Mouse (Mus musculus) neural tube, embryonic 15.5 days (tissue): ENCODE results near the gene Cog5. TPM values are rescaled to one million over a fixed set of nuclear protein-coding genes. Genes with fewer than 3 reads are reported as not detected.
A peak's percentile ranks its signal among the peaks of the same experiment; 100 is the strongest.
"Not testable (repeated sequence)": the region's sequence is repeated elsewhere in the genome, so short reads cannot be mapped to it uniquely, and the experiment has no call there.

Experiments used
- ATAC-seq: fragments of 200-750 bp; cut with Nextera tagmentation; 2 replicates; pipeline ENCODE4 v1.8.0; 2017; ENCODE audit warnings: mild to moderate bottlenecking, moderate TSS enrichment, moderate library complexity; ENCODE audit not compliant: low FRiP score
- H3K27ac ChIP-seq: fragments of 300-500 bp; sonication (generic); replicated peaks from 2 replicates; pipeline ENCODE4 v1.5.1; 2015; ENCODE audit warnings: mild to moderate bottlenecking, inconsistent platforms
- H3K27me3 ChIP-seq: fragments of 300-500 bp; sonication (generic); replicated peaks from 2 replicates; pipeline ENCODE4 v1.6.1; 2015; ENCODE audit warnings: inconsistent platforms
- H3K36me3 ChIP-seq: fragments of 300-500 bp; sonication (generic); 2 replicates; pipeline ENCODE4 v1.6.1; 2015; ENCODE audit warnings: inconsistent platforms
- H3K4me1 ChIP-seq: fragments of 300-500 bp; sonication (generic); 2 replicates; pipeline ENCODE4 v1.6.1; 2015; ENCODE audit warnings: inconsistent platforms
- H3K4me2 ChIP-seq: fragments of 300-500 bp; sonication (generic); 2 replicates; pipeline ENCODE4 v1.6.1; 2015; ENCODE audit warnings: inconsistent platforms, mild to moderate bottlenecking, moderate library complexity
- H3K4me3 ChIP-seq: fragments of 300-500 bp; sonication (generic); replicated peaks from 2 replicates; pipeline ENCODE4 v1.5.1; 2015; ENCODE audit warnings: mild to moderate bottlenecking, inconsistent platforms
- H3K9ac ChIP-seq: fragments of 300-500 bp; sonication (generic); replicated peaks from 2 replicates; pipeline ENCODE4 v1.6.1; 2015; ENCODE audit warnings: mild to moderate bottlenecking, inconsistent platforms
- H3K9me3 ChIP-seq: fragments of 300-500 bp; sonication (generic); replicated peaks from 2 replicates; pipeline ENCODE4 v1.6.1; 2016; ENCODE audit warnings: inconsistent platforms
- WGBS: fragments of 180-500 bp; shearing (Covaris S2); methylation state at CpG from one replicate; pipeline ENCODE4 v1.1.7; 2015; ENCODE audit warnings: mixed read lengths; 5-methylcytosine and 5-hydroxymethylcytosine counted together
- polyA plus RNA-seq: library from polyadenylated mRNA; unstranded; fragments of >200 nt; fragmentation: Nextera tagmentation; extraction: Ambion mirVana; gene quantifications from 2 replicates; pipeline ENCODE4 v1.2.1, GENCODE M21; 2015

The Cog5 gene
- 27.4 and 28.6 TPM in 2 replicates for polyA plus RNA-seq

DNA sequence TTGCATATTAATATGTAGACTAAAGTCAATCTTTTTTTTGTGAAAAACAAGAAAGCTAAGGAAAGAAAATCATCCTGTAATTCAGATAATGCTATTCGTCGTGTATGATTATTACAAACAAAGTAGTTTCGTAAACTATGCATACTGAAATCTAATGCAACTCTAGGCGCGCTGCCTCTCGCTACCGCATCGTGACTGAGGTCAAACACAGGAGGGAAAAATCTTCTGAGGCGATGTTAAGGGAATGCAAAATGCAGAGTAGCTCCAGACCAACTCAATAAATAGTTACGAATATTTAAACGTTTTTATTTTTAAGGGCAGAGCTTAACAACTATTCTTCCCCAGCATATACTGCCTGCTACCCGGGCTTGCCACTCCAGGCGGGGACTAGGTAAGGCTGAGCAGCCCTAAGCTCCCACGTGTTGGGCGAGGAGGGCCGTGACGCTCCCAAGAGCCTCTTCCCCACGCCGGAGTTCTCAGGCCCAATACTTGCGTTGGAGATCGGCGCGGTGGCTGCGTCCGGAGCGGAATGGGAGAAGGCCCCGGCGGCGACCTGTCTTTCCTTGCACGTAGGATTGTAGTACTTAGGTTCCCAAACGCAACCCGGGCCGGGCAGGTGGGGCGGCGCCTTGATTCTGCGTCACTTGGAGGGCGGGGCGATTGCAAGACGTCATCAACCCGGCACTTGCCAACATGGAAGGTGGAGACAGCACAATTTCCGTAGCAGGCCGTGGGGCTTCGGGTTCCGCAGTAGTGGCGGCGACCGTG lies at the start of gene Cog5, which contains the start of gene Dus4l:
Gene Cog5, plus strand, starts transcription at position 673 of the 768 bp plus-strand sequence.
Gene Dus4l, minus strand, starts transcription at position 630 of the 768 bp plus-strand sequence.
- H3K4me2 ChIP-seq, result peak within 1 kb of the TSS; percentile 75
- H3K27me3 ChIP-seq, result no peaks in the 10 kb centered on the region
- H3K4me3 ChIP-seq, result peak within 1 kb of the TSS; percentile 92
- H3K27ac ChIP-seq, result peak within 1 kb of the TSS; percentile 89
- peak; percentile 99 for ATAC-seq
- WGBS, result under 1% methylated on average over 47 of the region's 47 CpGs
- H3K9me3 ChIP-seq, result no peaks in the 10 kb centered on the region
- H3K4me1 ChIP-seq, result peaks cover 11% of the 10 kb centered on the region
- H3K36me3 ChIP-seq, result 0 out of 2 replicates have a peak, but pooled peaks cover 2% of the 10 kb centered on the region
- peak within 1 kb of the TSS; percentile 80 for H3K9ac ChIP-seq

DNA sequence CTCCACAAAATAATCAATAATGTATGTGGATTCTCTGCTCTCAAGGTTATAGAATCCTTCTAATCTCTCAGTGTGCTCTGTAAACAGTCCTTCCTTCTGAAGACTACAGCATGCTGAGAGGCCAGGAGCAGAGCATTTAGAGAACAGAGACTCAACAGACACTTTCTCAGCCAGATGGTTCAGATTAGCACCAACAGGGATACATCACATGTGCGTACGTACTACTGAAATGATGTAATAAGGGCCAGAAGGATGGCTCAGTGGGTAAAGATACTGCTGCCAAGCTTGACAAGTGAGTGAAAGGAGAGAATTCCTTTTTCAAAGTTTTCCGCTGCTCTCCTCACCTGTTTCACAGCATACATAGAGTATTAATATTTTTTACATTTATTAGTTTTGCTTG lies 49.8 kb upstream of the Cog5 start:
- Histone ChIP-seq H3K36me3 (no peaks in the 10 kb centered on the region; the same call in 1 of the 2 replicates), H3K27me3 (no peaks in the 10 kb centered on the region), H3K9me3 (no peaks in the 10 kb centered on the region), H3K4me2 (no peak overlapping the region), H3K27ac (no peak overlapping the region), H3K9ac (no peak overlapping the region), H3K4me1 (no peaks in the 10 kb centered on the region), H3K4me3 (no peak overlapping the region)
- 94% methylated on average over 3 of the region's 3 CpGs for WGBS
- no peak for ATAC-seq

DNA sequence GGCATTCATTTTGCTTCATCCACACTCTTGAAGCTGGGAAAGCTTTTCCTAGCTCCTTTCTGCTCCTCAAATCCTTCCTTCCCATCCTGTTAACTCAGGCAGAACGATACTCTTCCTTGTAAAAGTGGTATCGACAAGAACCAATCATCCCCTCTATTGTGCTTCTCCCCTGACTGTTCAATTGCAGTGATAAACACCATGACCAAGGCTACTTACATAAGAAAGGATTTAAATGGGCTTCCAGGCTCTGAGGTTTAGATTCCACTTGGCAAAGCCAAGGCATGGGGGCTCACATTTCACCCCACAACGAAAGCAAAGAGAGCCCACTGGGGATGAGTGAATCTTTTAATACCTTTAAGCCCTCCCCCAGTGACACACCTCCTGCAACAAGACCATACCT lies 46.5 kb upstream of the Cog5 start:
- no peaks in the 10 kb centered on the region for H3K4me1 ChIP-seq
- H3K27me3 ChIP-seq, result no peaks in the 10 kb centered on the region
- no peak overlapping the region for H3K27ac ChIP-seq
- H3K4me3 ChIP-seq, result no peak overlapping the region
- 12% methylated on average over 3 of the region's 3 CpGs for WGBS
- no peak overlapping the region for H3K9ac ChIP-seq
- no peak for ATAC-seq
- H3K9me3 ChIP-seq, result no peaks in the 10 kb centered on the region
- no peaks in the 10 kb centered on the region for H3K36me3 ChIP-seq
- H3K4me2 ChIP-seq, result no peak overlapping the region

DNA sequence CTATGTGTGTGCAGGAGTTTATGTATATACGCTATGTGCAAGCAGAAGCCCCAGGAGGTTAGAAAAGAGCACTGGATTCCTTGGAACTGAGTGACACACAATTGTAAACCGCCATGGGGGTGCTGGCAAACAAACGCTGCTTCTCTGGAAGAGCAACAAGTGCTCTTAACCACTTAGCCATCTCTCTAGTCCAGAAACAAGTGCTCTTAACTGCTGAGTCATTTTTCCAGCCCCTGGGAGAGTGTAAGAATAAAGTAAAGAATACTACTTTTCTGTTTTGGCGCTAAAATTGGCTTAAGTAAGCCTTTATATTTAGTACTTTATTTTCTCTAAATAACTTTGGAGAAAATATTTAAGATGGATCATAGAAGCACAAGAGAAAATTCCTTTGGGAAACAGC lies 41.3 kb upstream of the Cog5 start:
- peaks cover 6% of the 10 kb centered on the region for H3K36me3 ChIP-seq
- ATAC-seq, result no peak
- H3K4me3 ChIP-seq, result no peak overlapping the region
- no peaks in the 10 kb centered on the region for H3K4me1 ChIP-seq
- H3K27me3 ChIP-seq, result no peaks in the 10 kb centered on the region
- 66% methylated on average over 4 of the region's 4 CpGs for WGBS
- no peak overlapping the region for H3K27ac ChIP-seq
- H3K4me2 ChIP-seq, result no peak overlapping the region
- no peaks in the 10 kb centered on the region for H3K9me3 ChIP-seq
- no peak overlapping the region for H3K9ac ChIP-seq

DNA sequence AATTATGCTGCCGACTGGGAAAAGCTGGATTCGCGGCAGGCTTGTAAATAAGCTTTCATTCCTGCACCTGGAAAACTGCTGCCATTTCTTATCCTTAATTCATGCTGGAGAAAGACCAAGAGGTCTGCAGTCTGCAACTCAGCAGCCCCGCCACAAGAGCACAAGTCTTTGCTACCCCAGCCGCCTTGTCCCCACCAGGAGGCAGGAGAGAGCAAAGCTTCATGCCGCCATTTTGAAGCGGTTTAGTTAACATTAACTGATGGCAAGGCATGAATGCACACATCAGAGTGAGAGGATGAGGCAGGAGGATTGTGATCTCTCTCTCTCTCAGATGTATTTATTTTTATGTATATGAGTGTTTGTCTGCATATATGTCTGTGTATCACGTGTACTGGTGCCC lies 34.6 kb upstream of the Cog5 start:
- H3K4me1 ChIP-seq, result no peaks in the 10 kb centered on the region
- no peak overlapping the region for H3K27ac ChIP-seq
- no peaks in the 10 kb centered on the region for H3K9me3 ChIP-seq
- H3K4me2 ChIP-seq, result no peak overlapping the region
- H3K27me3 ChIP-seq, result no peaks in the 10 kb centered on the region
- no peak overlapping the region for H3K4me3 ChIP-seq
- 88% methylated on average over 8 of the region's 8 CpGs for WGBS
- no peak overlapping the region for H3K9ac ChIP-seq
- H3K36me3 ChIP-seq, result peaks cover 6% of the 10 kb centered on the region
- no peak for ATAC-seq

DNA sequence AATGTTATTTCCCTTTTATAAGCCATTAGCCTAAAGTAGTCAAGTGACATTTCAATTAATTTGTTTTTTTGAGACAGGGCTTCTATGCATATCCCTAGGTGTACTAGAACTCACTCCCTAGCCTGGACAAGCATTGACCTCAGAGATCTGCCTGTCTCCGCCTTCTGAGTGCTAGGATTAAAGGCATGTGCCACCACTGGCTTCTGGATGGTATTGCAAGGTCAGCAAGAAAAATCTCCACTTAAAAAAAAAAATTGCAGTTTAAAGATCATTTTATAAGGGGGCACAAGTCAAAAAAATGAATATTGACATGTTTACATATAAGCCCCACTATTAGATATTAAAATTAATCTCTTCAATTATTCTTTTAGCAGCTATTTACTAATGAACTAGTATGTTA lies 29.7 kb upstream of the Cog5 start:
- H3K4me2 ChIP-seq, result no peak overlapping the region
- WGBS, result 91% methylated on average over 1 of the region's 1 CpGs
- no peak overlapping the region for H3K4me3 ChIP-seq
- no peaks in the 10 kb centered on the region for H3K4me1 ChIP-seq
- no peak overlapping the region for H3K9ac ChIP-seq
- no peaks in the 10 kb centered on the region for H3K27me3 ChIP-seq
- ATAC-seq, result no peak
- H3K36me3 ChIP-seq, result peaks cover 8% of the 10 kb centered on the region; the same call in 1 of the 2 replicates
- H3K9me3 ChIP-seq, result no peaks in the 10 kb centered on the region
- H3K27ac ChIP-seq, result no peak overlapping the region

DNA sequence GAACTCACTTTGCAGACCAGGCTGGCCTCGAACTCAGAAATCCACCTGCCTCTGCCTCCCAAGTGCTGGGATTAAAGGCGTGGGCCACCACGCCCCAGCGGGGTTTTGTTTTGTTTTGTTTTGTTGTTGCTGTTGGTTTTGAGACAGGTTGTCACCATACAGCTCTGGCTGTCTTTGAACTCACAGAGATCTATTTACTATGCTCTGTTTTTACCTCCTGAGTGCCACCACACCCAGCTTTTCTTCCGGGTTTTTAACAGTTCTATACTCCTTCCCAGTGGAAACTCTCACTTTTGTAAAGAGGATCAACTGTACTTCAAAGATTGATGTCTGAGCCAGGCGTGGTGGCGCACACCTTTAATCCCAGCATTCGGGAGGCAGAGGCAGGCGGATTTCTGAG lies 26.3 kb upstream of the Cog5 start:
- whole genome bisulfite sequencing, result 94% methylated on average over 9 of the region's 9 CpGs
- H3K27ac ChIP-seq, H3K4me1 ChIP-seq, H3K9me3 ChIP-seq, H3K4me3 ChIP-seq, H3K36me3 ChIP-seq, ATAC-seq, H3K9ac ChIP-seq, H3K4me2 ChIP-seq, H3K27me3 ChIP-seq: not testable (repeated sequence)

DNA sequence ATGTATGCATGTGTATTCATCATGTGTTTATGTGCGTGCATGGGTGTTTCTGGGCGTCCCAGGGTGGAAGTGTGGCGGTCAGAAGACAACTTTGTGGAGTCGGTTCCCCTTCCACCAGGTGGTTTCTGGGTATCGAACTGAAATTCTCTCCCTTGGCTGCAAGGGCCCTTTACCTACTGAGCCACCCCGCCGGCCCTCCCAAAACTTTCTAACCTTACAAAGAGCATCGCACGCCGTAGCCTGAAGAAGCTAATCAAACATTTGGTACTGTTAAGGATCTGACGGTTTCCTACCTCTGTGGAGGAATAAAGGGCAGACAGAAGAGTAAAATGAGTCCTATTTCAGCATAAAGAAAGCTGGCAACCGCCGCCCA lies 20.7 kb upstream of the Cog5 start:
- Histone ChIP-seq H3K27me3 (no peaks in the 10 kb centered on the region), H3K4me3 (peak overlapping the region; percentile 51), H3K9me3 (no peaks in the 10 kb centered on the region), H3K4me1 (peaks cover 15% of the 10 kb centered on the region), H3K36me3 (no peaks in the 10 kb centered on the region), H3K9ac (peak overlapping the region; percentile 73), H3K4me2 (peak overlapping the region; percentile 86), H3K27ac (peak overlapping the region; percentile 79; the same call in 1 of the 2 replicates)
- peak; percentile 65 for ATAC-seq
- 7% methylated on average over 13 of the region's 13 CpGs for WGBS

DNA sequence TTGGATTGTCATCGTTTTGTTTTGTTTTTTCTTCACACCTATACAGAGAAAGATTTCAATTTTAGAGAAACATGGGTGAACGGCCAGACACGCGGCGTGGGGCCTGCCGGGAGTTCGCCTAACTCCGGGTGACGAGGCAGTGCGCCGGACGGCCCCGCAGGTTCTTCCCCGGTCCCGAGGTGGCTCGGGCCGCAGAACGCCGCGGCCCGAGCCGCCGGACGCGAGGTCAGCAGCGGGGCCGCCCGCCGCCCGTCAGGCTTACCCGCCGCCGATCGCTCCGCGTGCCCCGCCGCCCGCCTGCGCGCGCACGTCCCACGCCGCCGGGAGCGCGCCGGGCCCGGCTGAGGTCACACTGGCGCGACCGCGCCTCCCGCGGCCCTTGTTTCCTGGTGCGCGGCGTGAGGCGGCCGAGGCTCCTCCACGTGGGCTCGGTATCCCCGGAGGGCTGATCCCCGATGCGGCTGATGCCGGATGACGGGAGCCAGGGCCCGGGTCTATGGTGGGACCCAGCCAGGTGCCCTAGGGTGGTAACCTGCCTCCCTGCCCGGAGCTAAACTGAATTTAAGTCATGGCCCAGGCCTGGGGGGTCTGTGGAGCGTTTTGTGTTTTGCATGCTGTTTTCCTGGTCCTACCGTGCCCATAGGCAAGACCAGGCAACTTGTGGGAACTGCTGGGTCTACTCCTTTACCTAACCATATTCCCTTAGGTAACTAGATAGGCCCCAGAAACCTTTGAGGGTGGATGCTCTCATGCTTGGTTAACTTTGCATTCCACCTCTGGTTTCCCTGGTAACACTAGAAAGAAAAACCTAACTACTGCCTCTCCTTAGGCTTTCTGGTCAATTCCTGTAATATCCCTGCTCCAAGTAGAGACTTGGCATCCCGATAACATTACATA lies 20.1 kb upstream of the Cog5 start, which contains the start of gene Bcap29:
Gene Bcap29, minus strand, starts transcription at position 316 of the 897 bp plus-strand sequence.
- peaks cover 15% of the 10 kb centered on the region for H3K4me1 ChIP-seq
- ATAC-seq, result peak; percentile 92
- WGBS, result 2% methylated on average over 51 of the region's 73 CpGs
- H3K4me2 ChIP-seq, result peak within 1 kb of the TSS; percentile 86
- H3K9me3 ChIP-seq, result no peaks in the 10 kb centered on the region
- no peaks in the 10 kb centered on the region for H3K36me3 ChIP-seq
- peak within 1 kb of the TSS; percentile 51 for H3K4me3 ChIP-seq
- peak within 1 kb of the TSS; percentile 79 for H3K27ac ChIP-seq
- H3K9ac ChIP-seq, result peak within 1 kb of the TSS; percentile 73
- H3K27me3 ChIP-seq, result no peaks in the 10 kb centered on the region

DNA sequence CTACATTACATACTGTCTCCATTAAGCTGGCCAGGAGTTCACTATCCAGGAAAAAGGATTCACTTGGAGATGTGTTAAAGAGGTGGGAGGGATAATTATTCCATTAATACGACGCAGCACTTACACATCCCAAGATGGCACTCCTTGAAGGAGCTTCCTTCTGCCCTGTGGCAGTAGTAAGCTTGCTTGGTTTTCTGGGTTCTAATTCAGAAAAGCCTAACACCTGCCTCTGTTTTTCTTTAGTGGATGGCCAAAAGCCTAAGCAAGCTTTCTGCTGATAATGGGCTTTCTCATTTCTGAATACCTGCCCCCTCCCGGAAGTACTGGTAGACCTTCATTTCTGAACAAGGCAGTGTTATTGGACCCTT lies 19.4 kb upstream of the Cog5 start:
- 77% methylated on average over 3 of the region's 3 CpGs for WGBS
- no peak overlapping the region; the same call in 1 of the 2 replicates for H3K27ac ChIP-seq

DNA sequence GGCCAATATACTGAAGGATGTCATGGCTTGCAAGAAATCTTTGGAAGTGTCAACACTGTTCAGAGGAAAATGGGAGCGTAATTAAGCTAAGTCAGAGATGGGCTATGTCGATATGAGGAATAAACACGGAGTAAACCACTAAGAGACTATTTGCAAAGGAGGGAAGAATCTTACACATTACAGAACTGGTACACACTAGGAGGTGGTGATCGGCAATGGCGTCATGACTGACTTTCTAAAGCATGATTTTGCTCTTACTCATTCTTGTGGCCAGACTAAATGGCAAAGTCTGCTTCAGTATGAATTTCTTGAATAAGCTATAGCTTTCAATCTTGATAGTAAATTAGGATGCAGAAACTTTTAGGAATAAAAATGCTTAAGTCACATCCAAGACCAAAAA lies 1.1 kb upstream of the Cog5 start:
- WGBS, result 79% methylated on average over 5 of the region's 5 CpGs
- H3K9me3 ChIP-seq, result no peaks in the 10 kb centered on the region

More for the DNA sequence above, 19.4 kb upstream of the Cog5 start:
- H3K36me3 ChIP-seq, result no peaks in the 10 kb centered on the region
- no peak overlapping the region for H3K4me3 ChIP-seq
- peak overlapping the region; percentile 86 for H3K4me2 ChIP-seq
- H3K9me3 ChIP-seq, result no peaks in the 10 kb centered on the region
- no peak for ATAC-seq
- peaks cover 15% of the 10 kb centered on the region for H3K4me1 ChIP-seq
- H3K27me3 ChIP-seq, result no peaks in the 10 kb centered on the region
- no peak overlapping the region for H3K9ac ChIP-seq

More for the DNA sequence above, 1.1 kb upstream of the Cog5 start:
- peak overlapping the region; percentile 75; the same call in 1 of the 2 replicates for H3K4me2 ChIP-seq
- ATAC-seq, result no peak
- 0 out of 2 replicates have a peak, but pooled peaks cover 3% of the 10 kb centered on the region for H3K36me3 ChIP-seq
- H3K4me3 ChIP-seq, result no peak overlapping the region
- H3K27ac ChIP-seq, result no peak overlapping the region
- no peak overlapping the region for H3K9ac ChIP-seq
- H3K27me3 ChIP-seq, result no peaks in the 10 kb centered on the region
- peaks cover 11% of the 10 kb centered on the region for H3K4me1 ChIP-seq
